Mouse (Mus musculus): ENCODE measurements around the gene St6galnac4. TPM values are rescaled to one million over a fixed set of nuclear protein-coding genes. Genes with fewer than 3 reads are reported as not detected.

The St6galnac4 gene
- total RNA-seq, 4 experiments from 2014 or later, result 8.5 to 18.9 (median 13.8) TPM

- DNase-seq, result peak; percentile 90
Measured at GRCm38 (mm10) chr2:32570698-32571494, 16.0 kb upstream of the St6galnac4 start, which contains the start of gene Dpm2. Gene Dpm2, plus strand, starts transcription at chr2:32570858.

GRCm38 (mm10) chr2:32572196-32572595, 14.7 kb upstream of the St6galnac4 start:
- no peak for DNase-seq

DNA sequence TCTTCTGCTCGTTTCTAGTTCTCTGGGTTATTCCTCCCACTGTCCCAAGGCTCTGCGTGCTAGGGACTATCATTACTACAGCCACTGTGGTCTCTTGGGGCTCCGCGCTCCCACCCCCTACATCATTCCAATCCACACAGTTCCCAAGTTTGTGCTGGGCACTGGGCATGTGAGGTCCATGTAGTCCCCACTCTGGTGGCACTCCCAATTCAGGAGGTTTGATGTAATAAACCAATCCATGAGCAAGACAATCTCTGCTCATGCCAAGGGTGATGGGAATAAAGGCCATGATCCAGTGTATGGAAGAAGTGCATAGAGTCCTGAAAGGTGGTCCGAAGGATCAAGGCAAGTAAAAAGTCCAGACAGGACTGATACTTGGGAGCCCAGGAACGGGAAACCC, 12.4 kb upstream of the St6galnac4 start, which contains the start of gene Pip5kl1:
Gene Pip5kl1, plus strand, starts transcription at position 301 of the 400 bp plus-strand sequence.
- no peak for DNase-seq

- no peak for DNase-seq
Measured at GRCm38 (mm10) chr2:32574901-32575585, 11.9 kb upstream of the St6galnac4 start.

- no peak for DNase-seq
Measured at GRCm38 (mm10) chr2:32575586-32576160, 11.2 kb upstream of the St6galnac4 start, which contains the start of gene 9430097D07Rik. Gene 9430097D07Rik, minus strand, starts transcription at chr2:32575684.

DNA sequence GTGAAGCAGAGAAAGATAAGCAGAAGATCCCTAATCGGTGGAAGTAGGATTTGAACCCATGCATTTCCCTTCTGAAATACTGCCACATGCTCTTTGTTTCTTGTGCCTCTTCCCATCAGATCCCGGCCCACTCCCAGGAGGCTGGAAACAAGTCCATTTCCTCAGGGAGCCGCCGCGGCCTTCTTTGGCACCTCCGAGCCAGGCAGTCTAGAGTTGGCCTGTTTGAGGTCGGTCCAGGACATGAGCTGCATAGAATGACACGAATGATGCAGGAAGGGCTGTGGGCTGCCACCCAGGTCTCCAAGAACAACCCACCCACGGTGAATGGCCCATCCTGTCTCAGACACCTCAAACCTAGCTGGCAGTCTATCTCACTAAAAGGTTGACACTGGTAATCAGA, 10.4 kb upstream of the St6galnac4 start:
- no peak for DNase-seq

DNA sequence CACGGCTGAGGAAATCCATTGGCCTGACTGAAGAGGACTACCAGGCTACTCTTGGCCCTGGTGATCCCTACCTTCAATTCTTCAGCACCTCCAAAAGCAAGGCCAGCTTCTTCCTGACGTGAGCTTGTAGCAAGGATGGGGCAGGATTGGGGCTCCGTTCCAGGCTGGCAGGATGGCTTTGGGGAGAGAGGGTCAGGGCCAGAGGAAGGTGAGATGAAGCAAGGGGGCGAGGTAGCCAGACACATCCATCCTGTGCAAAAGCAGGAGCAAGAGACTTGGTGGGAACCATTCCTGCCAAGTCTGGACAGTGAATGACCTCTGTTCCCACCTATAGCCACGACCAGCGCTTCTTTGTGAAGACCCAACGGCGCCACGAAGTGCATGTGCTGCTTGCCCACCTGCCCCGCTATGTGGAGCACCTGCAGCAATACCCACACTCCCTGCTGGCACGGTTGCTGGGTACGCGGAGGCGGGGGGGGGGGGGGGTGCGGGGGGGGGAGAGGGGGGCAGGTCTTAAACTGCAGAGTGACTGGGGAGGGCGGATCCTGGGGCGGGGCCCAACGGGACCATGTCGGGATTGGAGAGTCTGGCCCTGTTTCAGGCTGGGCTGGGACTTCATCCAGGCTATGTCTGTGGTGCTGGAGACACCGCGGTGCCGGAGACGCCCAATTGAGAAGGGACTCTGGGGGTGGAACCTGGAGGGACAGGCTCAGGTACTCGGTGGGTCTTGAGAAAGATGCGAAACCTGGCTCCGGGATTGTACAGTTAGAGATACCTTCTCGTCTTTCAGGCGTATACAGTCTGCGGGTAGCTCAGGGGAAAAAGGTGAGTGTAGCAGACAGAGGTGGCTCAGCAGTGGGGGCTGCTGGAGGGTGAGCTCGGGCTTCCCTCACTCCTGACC, 8.5 kb upstream of the St6galnac4 start:
- DNase-seq, result no peak

DNA sequence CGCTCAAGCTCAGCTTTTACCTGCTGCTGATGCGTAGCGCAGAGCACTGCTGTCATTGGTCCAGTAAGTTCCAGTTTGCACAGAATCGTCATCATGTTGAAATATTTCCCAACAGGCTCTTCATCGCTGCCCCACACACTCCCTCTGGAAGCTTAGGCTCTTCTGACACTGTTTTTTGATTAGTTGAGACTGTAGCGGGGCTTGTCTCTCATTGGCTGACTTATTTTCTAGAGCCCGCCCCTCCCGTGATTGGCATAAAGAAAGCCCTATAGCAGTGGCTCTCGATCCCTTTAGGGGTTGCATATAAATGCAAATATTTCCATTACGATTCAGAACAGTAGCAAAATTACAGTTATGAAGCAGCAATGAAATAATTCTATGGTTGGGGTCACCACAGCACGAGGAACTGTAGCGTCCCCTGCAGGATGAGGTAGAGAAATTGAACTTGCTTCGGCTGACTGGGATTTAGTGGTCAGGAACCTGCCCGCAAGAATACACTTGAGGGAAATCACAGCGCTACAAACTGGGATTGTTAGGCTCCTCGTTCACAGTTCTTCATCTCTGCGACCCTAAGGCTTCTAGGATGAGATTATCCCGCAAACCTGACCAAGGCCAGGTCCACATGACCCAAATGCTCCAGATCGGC, 5.3 kb upstream of the St6galnac4 start:
- DNase-seq, result no peak

- peak; percentile 67 for DNase-seq
Measured at GRCm38 (mm10) chr2:32582830-32583799, 3.8 kb upstream of the St6galnac4 start.

DNA sequence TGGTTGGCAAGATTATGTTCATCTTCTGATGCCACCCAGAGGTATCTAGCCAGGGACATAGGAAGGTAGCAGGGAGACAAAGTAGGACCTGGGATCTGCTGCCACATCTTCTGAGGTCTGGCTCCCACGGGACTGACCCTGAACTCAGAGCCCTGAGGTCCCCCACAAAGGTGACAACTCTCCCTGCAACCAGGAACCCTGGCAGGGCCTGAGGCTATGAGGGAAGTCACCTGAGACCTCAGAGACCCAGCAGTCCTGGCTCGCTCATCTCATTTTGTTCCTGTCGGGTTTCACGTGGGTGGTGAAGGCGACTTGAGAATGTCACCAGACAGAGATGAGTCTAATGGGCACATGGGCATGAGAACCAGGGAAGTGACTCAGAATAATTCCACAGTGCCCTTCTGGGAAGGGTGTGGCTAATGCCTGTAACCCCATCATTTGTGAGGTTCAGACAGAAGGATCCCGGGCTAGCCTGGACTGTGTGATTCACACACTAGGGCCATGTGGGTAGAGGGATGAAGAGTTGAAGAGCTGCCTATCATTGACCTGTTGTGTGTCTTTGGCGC, 1.7 kb upstream of the St6galnac4 start:
- no peak for DNase-seq

- DNase-seq, result no peak
Measured at GRCm38 (mm10) chr2:32587731-32588321, 931 bp downstream of the St6galnac4 start.

DNA sequence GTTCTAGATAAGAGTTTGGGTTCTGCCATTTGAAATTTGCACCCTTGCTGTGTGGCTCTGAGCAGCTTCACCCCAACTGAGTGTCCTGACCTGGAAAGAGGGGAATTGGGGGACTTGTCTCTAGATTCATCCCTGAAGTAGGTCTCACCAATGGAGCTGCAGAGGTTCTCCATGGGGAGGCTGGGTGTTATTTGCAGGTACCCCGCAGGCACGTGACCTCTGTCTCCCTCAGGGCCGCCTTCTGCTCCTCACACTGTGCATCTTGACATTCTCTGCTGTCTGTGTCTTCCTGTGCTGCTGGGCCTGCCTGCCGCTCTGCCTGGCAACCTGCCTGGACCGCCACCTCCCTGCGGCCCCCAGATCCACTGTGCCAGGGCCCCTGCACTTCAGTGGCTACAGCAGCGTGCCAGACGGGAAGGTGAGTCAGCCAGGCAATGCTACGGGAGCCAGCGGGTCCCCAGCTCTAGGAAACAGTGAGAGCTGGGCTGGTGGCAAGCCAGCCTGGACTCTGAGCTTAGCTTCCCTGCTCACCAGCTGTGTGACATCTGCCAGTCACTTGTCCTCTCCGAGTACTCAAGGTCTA, 2.4 kb downstream of the St6galnac4 start:
- DNase-seq, result no peak

GRCm38 (mm10) chr2:32590224-32590623, 3.3 kb downstream of the St6galnac4 start:
- DNase-seq, result no peak

DNA sequence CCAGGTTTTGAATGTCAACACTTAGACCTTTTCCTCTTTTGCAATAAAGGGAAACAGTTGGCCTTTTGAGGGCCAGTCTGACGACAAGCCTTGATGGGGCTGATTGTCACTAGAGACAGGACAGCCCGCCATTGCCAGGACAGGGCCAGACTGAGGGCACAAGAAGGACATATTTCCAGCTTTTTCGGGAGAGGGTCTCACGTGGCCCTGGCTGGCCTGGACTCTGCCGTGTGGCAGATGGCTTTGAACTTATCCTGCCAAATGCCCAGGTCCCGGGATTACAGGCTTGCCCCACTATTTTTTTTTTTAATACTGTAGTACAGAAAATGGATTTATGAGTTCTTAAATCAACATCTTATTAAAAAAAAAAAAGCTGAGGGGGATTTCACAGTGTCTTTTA, 4.4 kb downstream of the St6galnac4 start:
- DNase-seq, result no peak

DNA sequence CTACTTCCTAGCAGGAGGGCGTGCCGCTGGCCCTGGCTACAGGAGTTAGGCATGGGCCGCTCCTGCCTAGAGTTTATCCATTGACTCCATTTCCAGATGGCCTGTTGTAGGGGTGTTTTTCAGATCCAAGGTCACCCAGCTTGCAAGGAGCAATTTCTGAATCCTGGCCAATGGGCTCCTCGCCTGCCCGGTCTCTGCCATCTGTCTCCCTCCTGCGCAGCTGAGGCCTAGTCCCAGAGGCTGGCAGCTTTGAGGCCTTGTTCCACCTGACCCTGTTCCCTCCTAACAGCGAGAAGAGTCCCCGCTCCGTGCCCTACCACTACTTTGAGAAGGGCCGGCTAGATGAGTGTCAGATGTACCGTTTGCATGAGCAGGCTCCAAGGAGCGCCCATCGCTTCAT, 9.8 kb downstream of the St6galnac4 start:
- no peak for DNase-seq

DNA sequence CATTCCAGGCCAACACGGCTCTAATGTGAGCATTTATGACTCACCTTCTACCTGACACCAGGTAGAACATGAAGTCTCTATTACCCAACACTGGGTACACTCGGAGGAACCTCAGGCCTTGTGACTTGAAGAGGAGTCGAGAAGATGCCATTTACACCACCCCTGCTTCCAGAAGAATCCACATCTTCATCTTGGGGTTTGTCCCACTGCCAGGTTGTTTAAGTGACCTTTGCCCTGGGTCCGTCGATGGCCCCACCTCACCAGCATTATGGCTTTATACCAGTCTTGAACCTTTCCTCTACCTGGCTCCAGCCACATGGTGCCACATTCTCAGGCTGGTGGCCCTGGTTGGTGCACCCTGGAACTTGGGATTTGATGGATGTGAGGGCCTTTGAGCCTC, 10.4 kb downstream of the St6galnac4 start:
- no peak for DNase-seq

- DNase-seq, result no peak
Measured at GRCm38 (mm10) chr2:32597699-32598098, 10.8 kb downstream of the St6galnac4 start.

- DNase-seq, result no peak
Measured at GRCm38 (mm10) chr2:32598506-32598905, 11.6 kb downstream of the St6galnac4 start.

DNA sequence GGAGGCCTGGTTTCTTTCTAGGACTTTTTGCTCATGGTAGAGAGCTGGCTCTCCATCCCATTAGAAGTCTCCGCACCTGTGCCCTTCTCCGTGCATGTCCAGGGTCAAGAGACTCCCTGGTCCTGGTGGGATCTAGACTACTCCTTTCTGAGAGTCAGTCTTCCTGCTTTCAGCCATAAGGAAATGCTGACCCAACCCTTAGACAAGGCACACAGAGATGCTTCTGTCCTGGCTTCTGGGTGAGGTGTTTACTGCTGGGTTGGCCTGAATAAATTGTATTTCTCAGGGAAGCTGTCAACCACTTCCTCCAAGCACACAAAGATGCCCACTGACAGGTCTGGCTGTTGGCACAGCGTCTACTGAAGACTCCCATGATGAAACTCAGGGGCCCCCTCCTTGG, 12.5 kb downstream of the St6galnac4 start, which contains the start of gene St6galnac6:
Gene St6galnac6, plus strand, starts transcription at position 301 of the 400 bp plus-strand sequence.
- DNase-seq, result no peak
